Mouse (Mus musculus): ENCODE data around the gene Slmap.
"Not testable (repeated sequence)": the region's sequence is repeated elsewhere in the genome, so short reads cannot be mapped to it uniquely, and the experiment has no call there.

Gene Slmap

GRCm38 (mm10) chr14:26532752-26533151 is 2.0 kb downstream of the Slmap start:
- no peak for DNase-seq (ENCODE audit: low spot score)

DNA sequence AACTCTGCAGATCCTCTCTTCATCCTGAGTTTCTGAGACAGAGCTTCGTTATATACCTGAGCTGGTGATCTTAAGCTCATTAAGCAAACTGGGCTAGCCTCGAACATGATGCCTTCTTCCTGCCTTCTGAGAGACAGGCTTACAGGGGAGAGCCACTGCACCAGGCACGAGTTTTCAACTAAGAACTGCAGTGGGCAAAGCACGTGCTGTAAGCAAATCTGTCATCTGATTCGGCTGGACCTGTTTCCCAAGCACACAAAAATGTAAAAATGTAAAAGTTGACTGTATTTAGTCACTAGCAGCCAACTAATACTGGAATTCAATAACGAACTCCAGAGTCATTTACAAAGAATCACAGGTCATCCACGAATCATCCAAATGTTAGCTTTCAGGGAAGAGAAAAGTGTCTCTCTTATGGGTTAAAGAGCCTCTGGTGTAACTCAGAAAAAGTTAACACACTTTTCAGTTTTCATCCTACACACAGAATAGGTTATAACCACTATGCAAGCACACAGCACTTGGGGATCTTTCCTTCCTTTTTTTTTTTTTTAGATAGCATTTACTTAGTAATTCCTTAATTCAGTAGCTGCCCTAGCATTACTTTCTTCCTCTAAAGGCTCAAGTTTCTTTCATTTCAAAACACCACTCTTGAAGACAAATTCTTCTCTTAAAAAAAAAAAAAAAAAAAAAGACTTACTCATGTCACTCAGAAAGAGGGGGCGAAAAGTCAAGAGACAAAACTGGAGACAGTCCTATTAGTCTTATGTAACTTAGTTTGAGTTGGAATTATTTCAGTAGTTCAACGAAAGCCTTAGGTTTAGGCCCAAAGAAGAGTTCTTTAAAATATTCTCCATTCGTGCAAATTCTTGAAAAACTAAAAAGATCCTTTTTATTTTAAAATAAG is 3.1 kb downstream of the Slmap start:
- no peak for DNase-seq (ENCODE audit: low spot score)

DNA sequence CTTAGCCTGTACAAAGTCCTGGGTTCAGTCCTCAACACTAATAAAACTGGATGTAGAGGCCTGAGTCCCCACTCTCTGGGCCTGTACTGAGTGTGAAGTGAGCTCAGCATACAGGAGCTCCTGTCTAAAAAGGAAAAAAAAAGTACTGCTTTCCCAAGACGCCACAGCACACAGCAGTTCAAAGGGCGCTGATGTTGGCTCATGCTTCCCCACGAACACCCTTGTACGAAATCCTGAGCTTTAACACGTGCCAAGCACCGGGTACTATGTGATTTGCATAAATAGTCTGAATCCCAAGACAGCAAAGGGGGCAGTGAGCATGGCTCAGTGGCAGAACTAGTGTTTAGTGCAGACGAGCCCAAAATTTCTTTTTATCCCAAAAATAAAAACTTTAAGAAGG is 4.4 kb downstream of the Slmap start:
- DNase-seq (ENCODE audit: low spot score), result no peak

GRCm38 (mm10) chr14:26528296-26528695 is 6.4 kb downstream of the Slmap start:
- DNase-seq (ENCODE audit: low spot score), result no peak

- DNase-seq (ENCODE audit: low spot score), result no peak
Observed at GRCm38 (mm10) chr14:26525955-26526354, 8.8 kb downstream of the Slmap start.

DNA sequence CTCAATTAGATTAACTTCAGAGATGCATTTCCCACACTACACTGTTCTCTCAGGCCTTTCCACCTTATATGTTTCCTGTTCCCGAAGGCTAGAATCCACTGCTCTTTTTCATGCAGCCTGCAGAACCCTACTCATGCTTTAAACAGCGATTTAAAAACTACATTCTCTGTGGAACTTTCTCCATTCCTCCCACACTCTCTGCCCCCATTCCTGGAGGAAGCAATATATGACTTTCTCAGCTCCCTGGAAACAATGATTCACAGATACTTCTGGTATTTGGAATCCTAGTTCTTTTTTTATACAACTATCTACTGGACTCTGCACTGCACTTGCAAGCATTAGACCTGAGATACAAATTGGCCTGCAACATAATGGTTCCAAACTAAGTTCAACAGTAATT is 11.6 kb downstream of the Slmap start:
- DNase-seq (ENCODE audit: low spot score), result no peak

DNA sequence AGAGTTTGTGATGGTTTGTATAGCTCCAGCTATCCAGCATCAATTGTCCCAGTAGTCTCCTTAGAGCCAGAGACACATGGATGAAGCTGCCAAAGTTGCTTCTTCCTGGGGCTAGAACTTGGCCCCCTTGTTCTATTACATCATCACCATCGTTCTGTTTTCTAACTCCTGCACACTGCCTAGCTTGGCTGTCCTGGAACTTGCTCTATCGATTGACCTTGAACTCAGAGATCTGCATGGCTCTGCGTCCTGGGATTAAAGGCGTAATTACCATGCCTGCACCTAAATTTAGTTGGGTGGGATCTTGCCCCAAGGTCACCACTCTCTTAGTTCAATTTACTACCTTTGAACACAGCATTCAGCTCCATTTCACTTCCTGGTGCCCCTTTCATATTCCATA is 14.9 kb downstream of the Slmap start:
- DNase-seq (ENCODE audit: low spot score), result no peak

DNA sequence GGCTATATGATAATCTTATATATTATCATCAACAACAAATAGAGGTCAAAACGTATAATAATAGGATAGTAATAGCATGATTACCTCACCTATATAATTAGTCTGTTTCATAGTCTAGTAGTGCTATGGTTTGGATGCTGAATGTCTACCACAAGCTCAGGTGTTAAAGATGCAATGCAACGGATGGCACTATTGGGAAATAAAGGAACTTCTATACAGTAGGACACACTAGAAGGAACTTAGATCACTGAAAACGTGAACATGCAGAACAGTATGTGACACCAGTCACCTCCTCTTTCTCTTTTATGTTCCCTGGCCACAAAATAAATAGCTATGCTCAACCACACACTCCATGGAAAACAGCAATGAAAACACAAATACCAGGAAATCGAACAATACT is 16.9 kb downstream of the Slmap start:
- DNase-seq (ENCODE audit: low spot score), result no peak

- DNase-seq (ENCODE audit: low spot score), result not testable (repeated sequence)
Observed at GRCm38 (mm10) chr14:26516232-26516631, 18.5 kb downstream of the Slmap start.

GRCm38 (mm10) chr14:26515802-26516201 is 18.9 kb downstream of the Slmap start:
- no peak for DNase-seq (ENCODE audit: low spot score)

DNA sequence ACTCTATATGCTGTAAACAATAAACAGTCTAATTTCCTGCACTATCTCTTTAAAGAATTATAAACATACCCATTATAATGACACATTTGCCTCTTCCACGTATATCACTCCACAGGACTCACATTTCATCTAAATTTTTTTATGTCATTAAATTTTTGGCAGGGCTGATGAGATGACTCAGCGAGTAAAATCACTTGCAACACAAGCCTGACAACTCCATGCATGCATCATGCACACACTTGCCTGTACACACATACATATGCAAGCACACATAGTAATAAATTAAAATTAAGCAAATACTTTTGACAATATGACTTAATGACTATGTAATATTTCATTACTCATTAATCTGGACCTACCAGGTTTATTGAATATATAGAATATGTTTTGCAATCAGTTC is 24.2 kb downstream of the Slmap start:
- no peak for DNase-seq (ENCODE audit: low spot score)

GRCm38 (mm10) chr14:26508150-26508549 is 26.6 kb downstream of the Slmap start:
- DNase-seq (ENCODE audit: low spot score), result no peak

GRCm38 (mm10) chr14:26507361-26507760 is 27.4 kb downstream of the Slmap start:
- no peak for DNase-seq (ENCODE audit: low spot score)

GRCm38 (mm10) chr14:26504541-26504940 is 30.2 kb downstream of the Slmap start:
- DNase-seq (ENCODE audit: low spot score), result no peak

DNA sequence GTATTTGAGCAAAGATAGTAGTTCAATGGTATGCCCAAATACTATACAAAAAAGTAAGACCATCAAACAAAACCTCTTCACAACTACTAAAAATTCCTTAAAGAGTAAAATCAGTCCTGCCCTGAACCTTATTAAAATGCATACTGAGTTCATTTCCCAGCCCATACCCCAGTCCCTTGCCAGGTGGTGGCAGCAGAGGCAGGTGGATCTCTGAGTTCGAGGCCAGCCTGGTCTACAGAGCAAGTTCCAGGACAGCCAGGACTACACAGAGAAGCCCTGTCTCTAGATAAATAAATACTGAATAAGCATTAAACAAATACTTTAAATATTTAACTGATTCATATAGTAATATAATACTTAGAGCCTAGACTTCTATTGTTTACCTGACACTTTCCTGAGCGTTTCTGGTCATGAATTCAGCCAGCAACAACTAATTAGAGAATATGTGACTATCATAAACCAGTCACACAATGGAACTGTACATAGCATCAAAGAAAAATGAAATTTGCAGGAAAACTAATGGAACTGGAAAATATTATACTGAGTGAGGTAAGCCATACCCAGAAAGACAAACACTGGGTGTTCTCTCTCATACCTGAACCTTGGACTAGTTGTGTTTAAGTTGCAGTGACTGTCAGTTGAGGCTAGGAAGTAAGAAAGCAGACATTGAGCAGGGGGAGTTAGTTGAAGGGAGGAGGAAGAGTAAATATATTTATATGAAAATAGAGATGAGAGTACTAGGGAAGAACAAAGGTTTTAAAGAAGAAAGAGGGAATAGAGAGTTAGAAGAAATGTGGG is 34.4 kb downstream of the Slmap start:
- DNase-seq (ENCODE audit: low spot score), result no peak

GRCm38 (mm10) chr14:26495021-26495420 is 39.7 kb downstream of the Slmap start:
- DNase-seq (ENCODE audit: low spot score), result no peak

DNA sequence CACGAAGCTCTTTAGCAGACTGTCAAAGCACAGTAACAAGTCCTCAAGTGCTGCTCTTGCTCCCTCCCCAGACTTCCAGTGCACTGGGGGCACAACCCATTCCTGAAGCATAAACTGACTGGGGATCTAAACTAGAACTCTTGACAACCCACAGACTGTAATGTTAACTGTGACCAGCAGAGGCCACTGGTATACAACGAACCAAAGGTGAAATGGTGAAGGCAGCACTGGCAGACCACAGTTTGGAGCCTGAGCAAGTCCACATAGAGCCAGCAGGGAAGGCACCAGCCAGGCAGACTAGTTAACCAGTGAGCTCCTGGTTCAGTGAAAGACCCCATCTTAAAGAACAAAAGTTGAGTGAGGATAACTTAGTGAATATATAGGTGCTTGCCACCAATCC is 43.6 kb downstream of the Slmap start:
- DNase-seq (ENCODE audit: low spot score), result no peak

GRCm38 (mm10) chr14:26488329-26489020 is 46.3 kb downstream of the Slmap start:
- no peak for DNase-seq (ENCODE audit: low spot score)

GRCm38 (mm10) chr14:26486416-26487198 is 48.1 kb downstream of the Slmap start:
- no peak for DNase-seq (ENCODE audit: low spot score)

- DNase-seq (ENCODE audit: low spot score), result no peak
Observed at GRCm38 (mm10) chr14:26481457-26481856, 53.3 kb downstream of the Slmap start.

DNA sequence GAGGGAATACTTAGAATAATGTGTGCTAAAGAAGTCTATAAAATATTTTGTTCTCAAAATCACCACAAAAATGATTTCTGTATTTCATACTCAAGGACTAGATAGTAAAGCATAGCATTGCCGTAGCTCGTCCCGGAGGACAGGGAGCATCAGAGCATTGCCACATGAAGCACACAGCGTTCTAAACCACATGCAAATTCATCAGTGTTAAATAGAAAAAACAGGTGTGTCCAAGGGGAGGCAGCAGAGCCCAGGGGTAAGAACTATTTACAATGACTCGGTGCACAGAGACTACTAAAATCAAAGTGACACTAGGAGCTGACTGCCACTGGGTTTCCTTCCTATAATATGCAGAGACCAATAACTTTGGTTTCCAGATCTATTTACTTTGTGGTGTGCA is 57.0 kb downstream of the Slmap start:
- no peak for DNase-seq (ENCODE audit: low spot score)

- DNase-seq (ENCODE audit: low spot score), result no peak
Observed at GRCm38 (mm10) chr14:26476391-26476790, 58.3 kb downstream of the Slmap start.

All from urinary bladder, postnatal 10 days (tissue).